Mouse (Mus musculus) cerebral cortex, adult 2 months (tissue): Measurements from ENCODE around the gene Gm42417.

ENCODE experiments used
- WGBS: fragments of 180-500 bp; shearing (Covaris S2); methylation state at CpG from one replicate; pipeline ENCODE4 v1.1.7; 2018; 5-methylcytosine and 5-hydroxymethylcytosine counted together

Gm42417 gene

DNA sequence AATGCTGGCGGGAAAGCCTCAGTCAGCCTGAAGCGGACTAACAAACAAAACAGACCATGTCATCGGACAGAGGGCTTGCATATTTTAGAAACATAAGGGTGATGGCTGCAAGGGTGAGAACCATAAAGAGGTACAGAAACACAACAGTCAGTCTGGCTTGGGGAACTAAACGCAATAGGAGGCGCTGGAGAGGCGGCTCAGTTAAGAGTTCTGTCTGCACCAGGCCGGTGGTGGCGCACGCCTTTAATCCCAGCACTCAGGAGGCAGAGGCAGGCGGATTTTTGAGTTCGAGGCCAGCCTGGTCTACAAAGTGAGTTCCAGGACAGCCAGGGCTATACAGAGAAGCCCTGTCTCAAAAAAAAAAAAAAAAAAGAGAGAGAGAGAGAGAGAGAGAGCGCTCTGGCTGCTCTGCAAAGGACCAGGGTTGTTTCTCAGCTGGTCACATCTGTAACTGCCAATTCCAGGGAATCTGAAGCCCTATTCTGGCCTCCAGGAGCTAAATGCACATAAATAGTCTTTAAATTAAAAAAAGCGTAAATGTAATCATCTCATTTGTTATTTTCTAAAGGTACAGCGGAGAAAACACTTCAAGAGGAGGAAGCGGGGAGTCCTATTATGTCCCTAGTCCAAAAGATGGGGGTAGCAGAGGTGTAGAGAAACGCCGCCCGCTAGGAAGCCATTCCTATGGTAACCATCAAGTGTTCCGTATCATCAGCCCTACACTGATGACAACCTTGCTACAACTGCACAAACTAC lies 6.8 kb upstream of the Gm42417 start:
- 70% methylated on average over 19 of the region's 19 CpGs for WGBS

DNA sequence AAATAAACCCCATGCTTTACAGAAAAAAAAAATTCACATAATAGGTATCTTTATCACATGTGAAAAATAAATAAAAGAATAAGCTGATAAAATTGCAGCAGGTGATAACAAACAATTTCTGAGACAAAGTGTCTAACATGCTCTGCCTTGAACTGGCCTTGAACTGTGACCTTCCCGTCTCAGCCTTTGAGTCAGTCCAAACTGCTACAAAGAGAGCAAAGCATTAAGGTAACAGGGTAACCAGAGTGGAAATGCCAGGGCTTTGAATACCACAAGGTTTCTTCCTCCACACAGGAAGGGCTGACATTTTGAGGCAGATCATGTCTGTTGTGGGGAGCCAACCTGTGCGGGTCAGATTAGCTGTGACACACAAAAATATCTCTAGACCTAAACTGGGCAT lies 6.2 kb upstream of the Gm42417 start:
- WGBS: 84% methylated on average over 2 of the region's 2 CpGs

DNA sequence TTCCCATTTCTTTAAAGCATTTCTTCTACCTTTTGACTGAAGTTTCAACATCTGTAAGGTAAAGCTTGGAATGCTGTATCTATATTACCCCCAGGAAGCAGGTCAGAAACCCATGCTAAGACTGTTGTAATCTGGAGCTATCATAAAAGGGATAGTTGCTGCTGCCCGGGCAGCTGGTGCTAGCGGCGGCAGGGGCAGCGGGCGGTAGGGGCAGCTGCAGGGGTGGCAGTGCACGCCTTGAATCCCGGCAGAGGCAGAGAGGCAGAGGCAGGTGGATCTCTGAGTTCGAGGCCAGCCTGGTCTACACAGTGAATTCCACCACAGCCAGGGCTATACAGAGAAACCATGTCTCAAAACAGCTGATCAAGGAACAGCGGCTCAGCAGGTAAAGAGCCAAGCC lies 3.7 kb upstream of the Gm42417 start:
- 94% methylated on average over 9 of the region's 9 CpGs for whole genome bisulfite sequencing

DNA sequence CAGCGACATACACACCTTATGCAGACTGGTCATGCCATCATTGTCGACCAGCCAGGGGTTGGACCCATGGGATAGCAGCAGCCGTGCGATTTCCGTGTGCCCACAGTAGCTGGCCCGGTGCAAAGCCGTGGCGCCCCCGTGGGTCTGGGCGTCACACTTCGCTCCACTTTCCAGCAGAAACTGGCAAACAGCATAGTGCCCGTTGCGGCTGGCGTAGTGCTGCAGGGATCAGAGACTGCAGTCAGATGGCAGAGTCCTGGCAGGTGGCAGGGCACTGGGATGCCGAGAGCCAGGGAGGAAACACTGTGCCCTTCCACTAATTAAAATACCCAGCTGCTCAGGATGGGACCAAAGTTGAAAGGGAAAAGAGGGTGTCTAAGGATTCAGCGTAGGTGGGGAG lies 2.6 kb upstream of the Gm42417 start:
- WGBS: 93% methylated on average over 16 of the region's 16 CpGs

DNA sequence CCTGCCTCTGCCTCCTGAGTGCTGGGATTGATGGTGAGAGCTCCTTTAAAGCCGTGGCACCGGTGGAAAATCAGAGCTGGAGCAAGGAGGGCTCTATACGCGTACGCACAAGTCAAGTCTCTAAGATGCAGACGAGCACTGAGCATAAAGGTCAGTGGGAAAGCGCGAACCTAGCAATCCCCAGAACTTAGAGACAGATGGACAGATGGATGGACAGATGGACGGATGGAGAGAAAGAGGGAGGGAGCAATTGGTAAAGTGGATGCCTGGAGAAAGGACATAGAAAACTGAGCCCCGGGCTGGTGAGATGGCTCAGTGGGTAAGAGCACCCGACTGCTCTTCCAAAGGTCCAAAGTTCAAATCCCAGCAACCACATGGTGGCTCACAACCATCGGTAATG lies 1.6 kb upstream of the Gm42417 start:
- WGBS: 95% methylated on average over 12 of the region's 12 CpGs

DNA sequence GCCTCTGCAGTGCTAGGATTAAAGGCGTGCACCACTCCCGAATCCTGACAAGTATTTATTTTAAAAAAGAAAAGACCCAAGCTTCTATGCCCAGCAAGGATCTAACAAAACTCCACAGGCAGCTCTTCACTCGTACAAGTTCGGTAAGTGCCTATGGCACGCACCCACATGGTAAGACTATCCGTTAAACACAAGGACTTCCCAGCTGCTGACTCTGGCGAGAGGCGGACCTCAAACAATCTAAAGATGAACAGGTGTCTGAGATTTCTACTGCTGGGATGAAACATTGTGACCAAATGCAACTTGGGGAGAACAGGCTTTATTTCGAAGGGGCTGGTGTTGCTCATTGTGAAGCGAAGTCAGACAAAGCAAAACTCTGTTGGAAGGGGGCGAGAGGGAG lies 903 bp upstream of the Gm42417 start:
- 93% methylated on average over 11 of the region's 11 CpGs for WGBS

DNA sequence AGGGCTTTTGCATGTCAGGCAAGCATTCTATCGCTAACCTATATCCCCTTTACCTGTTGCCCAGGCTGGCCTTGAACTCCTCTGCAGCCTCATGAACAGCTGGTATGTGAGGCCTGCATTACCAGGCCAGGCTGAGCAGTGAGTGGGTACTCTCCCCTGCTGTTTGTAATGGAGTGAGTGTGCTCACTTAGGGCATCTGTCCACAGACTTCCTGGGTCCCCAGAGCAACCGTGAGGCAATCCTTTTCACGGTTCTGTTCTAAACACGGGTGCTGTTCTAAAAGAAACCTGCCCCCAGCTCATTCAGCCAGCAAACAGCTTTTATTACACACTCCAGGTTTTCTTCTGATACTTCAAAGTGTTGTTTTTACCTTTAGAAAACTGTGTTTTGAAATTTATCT lies 502 bp downstream of the Gm42417 start:
- WGBS: 62% methylated on average over 4 of the region's 4 CpGs

DNA sequence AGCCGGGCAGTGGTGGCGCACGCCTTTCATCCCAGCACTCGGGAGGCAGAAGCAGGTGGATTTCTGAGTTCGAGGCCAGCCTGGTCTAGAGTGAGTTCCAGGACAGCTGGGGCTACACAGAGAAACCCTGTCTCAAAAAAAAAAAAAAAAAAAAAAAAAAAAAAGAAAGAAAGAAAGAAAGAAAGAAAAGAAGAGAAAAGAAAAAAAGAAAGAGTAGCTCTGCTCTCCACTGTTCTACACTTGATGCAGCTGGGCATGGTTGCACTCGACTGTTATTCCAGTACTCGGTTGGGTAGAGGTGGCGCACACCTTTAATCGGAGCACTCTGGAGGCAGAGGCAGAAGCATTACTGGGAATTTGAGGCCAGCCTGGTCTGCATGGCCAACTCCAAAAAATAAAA lies 2.4 kb downstream of the Gm42417 start, which contains the start of gene Ankrd23:
Ankrd23 (minus strand) TSS at position 101 of the 400 bp plus-strand sequence.
- WGBS: 95% methylated on average over 9 of the region's 9 CpGs

DNA sequence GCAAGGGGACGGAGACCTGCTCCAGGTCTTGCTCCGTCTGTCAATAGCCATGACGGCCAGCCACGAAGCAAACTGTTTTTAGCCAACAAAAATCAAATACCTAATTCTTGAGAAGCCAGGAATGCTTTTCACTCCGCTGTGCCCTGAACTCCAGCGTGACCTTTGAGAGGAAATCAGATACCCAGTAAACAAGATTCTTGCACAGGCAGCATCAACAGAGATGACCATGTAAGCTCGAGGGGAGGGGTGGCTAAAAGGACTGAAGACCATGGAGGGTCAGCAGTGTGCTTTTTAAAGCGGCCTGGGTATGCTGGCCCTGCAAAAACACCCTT lies 2.9 kb downstream of the Gm42417 start:
- WGBS: 89% methylated on average over 8 of the region's 8 CpGs

DNA sequence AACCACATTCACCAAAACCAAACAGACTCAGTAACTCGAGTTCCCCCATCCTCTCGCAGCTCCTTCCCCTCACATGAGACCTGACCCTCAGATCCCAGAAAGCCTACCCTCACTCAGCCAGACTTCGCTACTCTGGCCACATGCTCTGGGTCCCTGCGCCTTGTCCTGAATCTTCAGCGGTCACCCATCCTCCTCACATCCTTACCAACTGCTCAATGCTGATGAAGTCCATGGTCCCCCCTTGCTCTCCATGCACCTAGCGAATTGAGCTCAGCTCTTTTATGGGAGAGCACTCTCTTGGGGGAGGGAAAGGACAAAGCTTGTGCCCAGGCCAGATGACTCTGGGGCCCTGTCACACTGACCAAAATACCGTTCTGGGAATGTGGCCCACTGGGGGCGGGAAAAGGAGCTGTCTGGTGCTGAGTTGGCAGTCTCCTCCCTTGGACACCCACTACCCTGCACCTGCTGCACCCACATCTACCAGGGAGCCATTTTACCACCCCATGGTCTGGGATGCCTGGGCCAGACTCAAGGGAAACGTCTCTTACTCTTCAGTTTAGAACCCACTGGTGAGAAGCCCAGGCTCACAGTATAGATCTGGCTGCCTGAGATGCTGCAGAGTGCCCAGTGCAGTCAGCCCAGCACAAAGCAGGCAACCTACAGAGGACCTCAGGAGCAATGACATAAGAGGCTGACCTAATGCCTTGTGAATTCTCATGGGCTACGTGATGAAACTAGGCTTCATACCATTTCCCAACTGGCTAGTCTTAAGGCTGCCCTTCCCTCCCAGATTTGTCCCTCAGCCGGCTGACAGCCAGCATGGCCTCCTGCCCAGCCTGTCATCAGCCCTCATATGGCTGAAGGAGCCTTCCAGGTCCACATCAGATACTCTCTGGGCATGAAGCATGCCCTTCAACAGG lies 3.5 kb downstream of the Gm42417 start:
- WGBS: 72% methylated on average over 11 of the region's 11 CpGs

DNA sequence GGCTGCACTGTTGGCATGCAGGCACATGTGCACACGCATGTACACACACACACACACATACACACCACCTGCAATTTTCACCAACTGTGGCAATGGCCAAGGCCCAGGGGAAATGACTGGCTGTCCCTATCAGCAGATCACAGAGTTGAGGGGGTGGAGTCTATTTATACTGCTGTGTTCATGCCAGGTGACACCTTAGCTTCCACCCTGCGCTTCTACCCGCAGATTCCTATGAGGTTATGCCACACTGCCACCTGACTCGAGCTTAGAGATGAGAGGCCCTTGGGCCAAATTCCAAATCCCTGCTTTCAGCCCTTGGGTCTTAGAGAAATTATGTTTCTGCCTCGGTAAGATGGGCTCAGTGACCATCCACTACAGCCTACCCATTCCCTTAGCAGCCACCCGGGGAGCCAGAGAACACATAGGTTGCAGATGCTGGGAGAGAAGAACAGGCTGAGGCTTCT lies 4.6 kb downstream of the Gm42417 start:
- 64% methylated on average over 6 of the region's 6 CpGs for WGBS

DNA sequence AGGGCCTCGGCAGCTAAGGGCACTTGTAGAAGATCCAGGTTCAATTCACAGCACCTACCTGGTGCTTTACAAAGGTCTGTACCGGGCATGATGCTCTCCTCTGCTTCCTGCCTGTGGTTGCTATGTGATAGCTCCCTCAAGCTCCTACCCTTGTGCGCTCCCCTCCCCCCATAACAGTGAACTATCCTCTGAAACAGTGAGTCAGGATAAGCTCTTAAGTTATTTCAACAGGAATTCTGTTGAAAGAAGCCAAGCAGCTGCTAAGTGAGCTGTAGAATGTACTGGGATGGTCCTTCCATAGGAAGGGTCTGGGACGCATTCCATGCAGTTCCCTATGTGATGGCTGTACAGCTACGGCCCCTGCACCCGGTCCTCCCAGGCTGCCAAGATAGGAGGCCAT lies 5.7 kb downstream of the Gm42417 start:
- 81% methylated on average over 6 of the region's 6 CpGs for WGBS

DNA sequence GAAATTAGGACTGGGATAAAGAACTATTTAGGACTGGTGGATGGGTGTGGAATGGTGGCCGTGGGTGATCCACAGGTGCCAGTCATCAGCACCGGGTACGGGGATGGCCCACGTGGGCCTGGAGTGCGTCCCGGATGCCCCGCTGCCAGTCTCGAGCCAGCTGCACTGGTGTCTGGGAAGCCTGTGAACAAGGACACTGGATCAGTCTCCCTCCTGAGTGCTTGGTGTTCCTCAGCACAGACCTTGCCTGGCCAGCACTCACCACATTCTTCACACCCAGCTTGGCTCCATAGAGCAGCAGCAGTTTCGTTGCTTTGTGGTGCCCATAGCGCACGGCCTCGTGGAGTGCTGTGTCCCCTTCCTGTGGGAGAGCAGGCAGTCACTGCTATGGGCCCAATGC lies 7.8 kb downstream of the Gm42417 start:
- WGBS: 79% methylated on average over 12 of the region's 12 CpGs

DNA sequence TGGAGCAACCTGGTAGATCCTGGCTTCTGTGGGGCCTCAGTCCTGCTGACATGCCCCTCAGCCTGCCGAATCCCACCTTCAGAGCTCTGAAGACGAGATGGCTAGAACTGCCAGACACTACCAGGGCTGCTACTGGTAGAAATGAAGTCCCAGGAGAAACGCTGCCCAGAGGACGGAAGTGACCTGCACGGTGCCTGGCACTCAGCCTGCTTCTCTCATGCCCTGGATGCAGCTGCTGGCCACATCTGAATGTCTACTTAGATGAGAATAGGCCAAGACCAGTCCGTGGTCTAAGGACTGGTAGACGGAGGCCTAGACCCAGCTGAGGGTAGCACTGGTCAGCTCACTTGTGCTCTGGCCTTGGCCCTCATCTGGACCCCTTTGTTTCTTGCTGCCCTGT lies 8.3 kb downstream of the Gm42417 start:
- 79% methylated on average over 7 of the region's 7 CpGs for WGBS

DNA sequence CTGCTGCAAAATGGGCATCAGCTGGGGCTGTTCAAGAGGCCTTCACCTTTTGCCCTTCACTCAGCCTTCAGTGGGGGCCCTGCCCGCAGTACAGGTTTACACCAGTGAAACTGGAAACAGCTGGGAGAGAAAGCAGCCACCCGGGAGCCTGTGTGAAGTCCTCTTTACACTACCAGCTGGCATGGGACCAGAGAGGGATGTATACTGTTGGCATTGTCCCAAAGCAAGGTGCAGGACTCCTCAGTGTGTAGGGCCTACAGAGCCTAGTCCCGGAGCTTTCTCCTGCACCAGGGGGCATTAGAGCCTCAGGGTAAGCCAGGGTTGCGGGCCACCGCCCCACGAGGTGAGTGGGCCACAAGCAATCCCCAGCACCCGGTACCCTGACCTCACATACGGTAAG lies 8.7 kb downstream of the Gm42417 start:
- 67% methylated on average over 8 of the region's 8 CpGs for WGBS

DNA sequence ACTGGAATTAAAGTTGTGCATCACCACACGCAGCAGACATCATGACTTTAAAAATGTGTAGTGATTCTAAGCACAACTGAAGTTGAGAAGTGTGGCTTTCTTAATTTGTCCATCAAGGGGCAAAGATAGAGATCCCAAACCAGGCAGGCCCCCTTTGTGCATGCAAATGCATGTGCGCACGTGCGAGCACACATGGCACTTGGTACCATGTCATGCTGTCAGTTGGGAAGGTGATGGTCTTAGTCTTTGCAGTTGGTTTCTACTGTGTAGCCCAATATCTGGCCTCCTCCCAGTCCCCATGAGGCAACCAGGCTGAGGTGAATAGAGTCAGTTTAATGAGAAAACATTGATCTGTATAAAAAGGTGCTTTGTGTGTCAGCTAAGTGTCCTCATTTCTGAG lies 9.4 kb downstream of the Gm42417 start:
- WGBS: 95% methylated on average over 4 of the region's 4 CpGs

DNA sequence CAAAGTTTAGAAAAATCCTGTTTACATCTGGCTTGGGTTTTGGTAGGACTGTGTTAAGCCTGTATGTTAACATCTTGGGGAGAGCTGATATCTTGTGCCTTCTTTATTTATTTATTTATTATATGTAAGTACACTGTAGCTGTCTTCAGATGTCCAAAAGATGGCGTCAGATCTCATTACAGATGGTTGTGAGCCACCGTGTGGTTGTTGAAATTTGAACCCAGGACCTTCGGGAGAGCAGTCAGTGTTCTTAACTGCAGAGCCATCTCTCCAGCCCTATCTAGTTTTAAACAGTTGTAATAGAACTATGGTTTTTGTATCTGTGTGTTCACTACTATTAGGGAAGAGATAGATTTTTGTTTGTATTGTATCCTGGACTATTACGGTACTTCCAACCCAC lies 10.0 kb downstream of the Gm42417 start:
- WGBS: 89% methylated on average over 4 of the region's 4 CpGs

DNA sequence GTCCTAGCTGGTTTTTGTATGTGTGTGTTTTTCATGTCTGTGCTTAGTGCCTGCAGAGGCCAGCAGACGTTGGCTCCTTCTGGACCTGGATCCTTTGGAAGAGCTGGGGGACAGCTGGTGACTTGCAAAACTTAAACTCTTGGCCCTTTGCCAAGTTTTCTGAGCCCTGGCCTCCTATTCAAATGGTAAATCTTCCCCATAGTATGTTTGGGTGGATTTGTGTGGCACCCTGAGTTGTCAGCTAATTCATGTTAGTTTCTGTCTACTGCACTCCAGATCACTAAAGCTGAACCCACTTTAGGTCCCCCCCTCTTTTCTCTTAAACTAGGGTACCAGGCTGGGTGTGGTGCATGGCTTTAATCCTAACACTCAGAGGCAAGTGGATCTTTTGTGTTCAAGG lies 10.9 kb downstream of the Gm42417 start:
- 13% methylated on average over 1 of the region's 1 CpGs for WGBS

DNA sequence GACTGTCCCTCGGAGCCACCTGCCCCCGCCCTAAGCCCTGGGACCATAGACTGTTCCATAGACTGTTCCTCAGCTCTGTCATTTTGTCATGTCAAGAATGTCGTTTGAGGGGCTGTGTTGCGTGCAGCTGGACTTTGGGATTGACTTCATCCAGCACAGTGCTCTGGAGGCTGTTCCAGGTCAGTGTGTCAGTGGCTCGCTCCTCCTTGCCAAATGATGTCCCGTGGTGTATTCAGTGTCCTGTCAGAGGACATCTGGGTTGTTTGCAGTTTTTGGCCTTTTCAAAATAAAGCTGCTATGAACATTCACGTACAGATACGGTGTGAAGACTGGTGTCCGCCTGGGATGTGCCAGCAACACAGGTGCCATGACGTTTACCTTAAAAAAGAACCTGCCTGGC lies 12.3 kb downstream of the Gm42417 start:
- WGBS: 84% methylated on average over 10 of the region's 10 CpGs

DNA sequence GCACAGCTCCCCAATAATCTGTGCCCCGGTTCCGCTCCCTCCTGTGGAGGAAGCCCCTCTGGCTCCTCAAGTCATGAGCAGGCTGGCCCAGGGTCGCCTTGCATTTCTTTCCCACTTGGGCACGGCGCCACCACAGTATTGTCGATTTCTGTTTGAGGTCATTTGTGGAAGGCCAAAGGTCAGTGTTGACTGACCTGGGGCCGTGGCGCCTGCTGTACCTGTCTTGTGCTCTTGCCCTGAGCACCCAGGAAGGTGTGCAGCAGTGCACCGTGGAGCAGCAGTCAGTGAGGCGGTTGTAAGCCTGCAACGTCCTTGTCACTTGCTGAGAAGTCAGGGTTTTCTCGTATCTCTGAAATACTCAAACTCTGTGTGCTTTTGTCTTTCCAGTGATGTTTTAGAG lies 13.5 kb downstream of the Gm42417 start:
- 92% methylated on average over 12 of the region's 12 CpGs for WGBS

DNA sequence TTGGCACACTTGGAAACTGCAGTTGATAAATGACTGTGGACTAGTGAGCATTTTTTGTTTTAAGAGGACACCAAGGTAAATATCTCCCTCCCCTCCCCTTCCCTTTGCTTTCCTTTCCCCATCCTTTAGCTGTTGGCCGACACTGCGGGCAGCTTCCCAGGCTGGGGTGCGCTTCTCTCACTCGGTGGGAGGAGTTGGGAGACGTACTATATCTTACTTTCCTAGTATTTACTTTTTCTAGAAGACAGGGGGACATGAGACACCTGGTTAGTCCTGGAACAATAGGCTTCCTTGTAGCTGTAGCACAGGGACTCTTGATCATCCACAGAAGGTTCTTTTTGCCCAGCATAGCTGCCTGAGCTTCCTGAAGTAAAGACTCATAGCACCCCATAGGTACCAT lies 15.2 kb downstream of the Gm42417 start:
- 87% methylated on average over 5 of the region's 5 CpGs for WGBS

DNA sequence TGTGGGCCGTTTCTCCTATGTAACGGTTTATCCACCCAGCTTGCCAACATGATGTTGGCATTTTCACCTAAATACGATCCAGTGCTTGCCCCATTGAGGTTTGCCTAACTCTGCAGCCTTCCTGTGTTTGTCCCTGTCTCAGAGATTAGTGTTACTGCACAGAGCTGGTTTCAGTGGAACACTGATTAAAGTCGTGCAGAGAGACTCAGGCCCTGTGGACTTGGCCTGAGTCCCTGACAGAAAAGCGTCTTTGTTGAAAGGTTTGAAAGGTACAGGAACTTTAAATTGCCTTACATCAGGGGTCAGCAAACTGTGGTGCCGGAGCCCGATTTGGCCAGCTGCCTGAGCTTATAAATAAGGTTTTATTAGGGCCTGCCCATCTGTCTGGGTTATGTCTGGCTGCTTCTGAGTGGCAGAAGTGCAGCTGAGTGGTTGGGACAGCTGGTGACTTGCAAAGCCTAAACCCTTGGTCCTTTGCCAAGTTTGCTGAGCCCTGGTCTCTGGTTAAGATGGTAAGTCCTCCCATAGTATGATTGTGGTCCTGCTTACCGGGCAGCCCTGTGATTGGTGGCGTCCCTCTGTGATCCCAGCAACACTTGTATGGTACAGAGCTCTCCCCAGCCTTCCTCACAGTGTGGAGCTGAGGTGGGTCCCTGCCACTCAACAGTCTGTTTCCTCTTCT lies 15.8 kb downstream of the Gm42417 start:
- 52% methylated on average over 9 of the region's 9 CpGs for WGBS
